Mouse (Mus musculus): ENCODE data around the gene Slc35g1. TPM values are rescaled to one million over a fixed set of nuclear protein-coding genes. Genes with fewer than 3 reads are reported as not detected.

Slc35g1 gene
- total and polyA plus RNA-seq, 3 experiments: 14.6 to 38.2 (median 21.7) TPM

GRCm38 (mm10) chr19:38352495-38353130, 43.2 kb upstream of the Slc35g1 start:
- no peak for TF ChIP-seq JUND (conservative IDR thresholded peaks at IDR 0.05; ENCODE audit: low read depth, low read length)
- no peak for TF ChIP-seq MAFK (IDR thresholded peaks at IDR 0.05; ENCODE audit: insufficient replicate concordance, low read length)
- no peak for TF ChIP-seq IRF4 (IDR thresholded peaks at IDR 0.05; ENCODE audit: low read depth, low read length)
- no peak for TF ChIP-seq MAZ (IDR thresholded peaks at IDR 0.05; ENCODE audit: low read depth, low read length)
- TF ChIP-seq CTCF (conservative IDR thresholded peaks at IDR 0.05 in 1 of 2, IDR thresholded peaks at IDR 0.05 in 1 of 2; ENCODE audit: low read depth in 2 of 2, low read length in 2 of 2): peak; percentile 48 to 79
- no peak for TF ChIP-seq ETS1 (conservative IDR thresholded peaks at IDR 0.05; ENCODE audit: low read depth, low read length)
- TF ChIP-seq SIN3A (IDR thresholded peaks at IDR 0.05; ENCODE audit: low read length): no peak
- no peak for TF ChIP-seq CHD2 (IDR thresholded peaks at IDR 0.05; ENCODE audit: low read length)
- no peak for TF ChIP-seq MEF2A (IDR thresholded peaks at IDR 0.05; ENCODE audit: borderline replicate concordance, low read depth, low read length)
- no peak for TF ChIP-seq EP300 (IDR thresholded peaks at IDR 0.05; ENCODE audit: low read length)
- no peak for TF ChIP-seq ZMIZ1 (IDR thresholded peaks at IDR 0.05; ENCODE audit: low read depth, low read length)
- TF ChIP-seq SMC3 (IDR thresholded peaks at IDR 0.05; ENCODE audit: low read depth, low read length): peak; percentile 68
- no peak for TF ChIP-seq GABPA (IDR thresholded peaks at IDR 0.05; ENCODE audit: insufficient replicate concordance, low read depth, low read length)
- no peak for TF ChIP-seq JUN (IDR thresholded peaks at IDR 0.05; ENCODE audit: insufficient read depth, low read depth, low read length)
- TF ChIP-seq HCFC1 (IDR thresholded peaks at IDR 0.05; ENCODE audit: low read depth, low read length): no peak
- TF ChIP-seq CHD1 (IDR thresholded peaks at IDR 0.05; ENCODE audit: low read depth, low read length): no peak
- no peak for TF ChIP-seq MXI1 (IDR thresholded peaks at IDR 0.05; ENCODE audit: low read depth, low read length)
- TF ChIP-seq NELFE (IDR thresholded peaks at IDR 0.05; ENCODE audit: low read depth, low read length): no peak
- TF ChIP-seq RAD21 (IDR thresholded peaks at IDR 0.05; ENCODE audit: low read depth, low read length): peak; percentile 76
- TF ChIP-seq TBP (conservative IDR thresholded peaks at IDR 0.05; ENCODE audit: low read depth, low read length): no peak
- TF ChIP-seq USF1 (IDR thresholded peaks at IDR 0.05; ENCODE audit: low read depth, low read length): no peak
- no peak for TF ChIP-seq MAX (IDR thresholded peaks at IDR 0.05; ENCODE audit: low read length)
- TF ChIP-seq BHLHE40 (IDR thresholded peaks at IDR 0.05; ENCODE audit: low read depth, low read length): no peak
- DNase-seq (ENCODE audit: extremely low read depth): peak; percentile 72

More at GRCm38 (mm10) chr19:38352495-38353130, 43.2 kb upstream of the Slc35g1 start:
- in situ Hi-C loops (cut with MboI; ENCODE audit: low pct_ligation_motif_present, low pct_unique_long_range_greater_than_20kb, low sequenced_read_pairs): loop anchor here (10.0 kb wide), 1 partner anchor 98 kb away; no protein-coding TSS in a partner anchor
- H3K27ac ChIP-seq (ENCODE audit: insufficient read depth, low read depth): no peak overlapping the region
- H3K79me2 ChIP-seq (replicated peaks; ENCODE audit: control insufficient read depth, extremely low read depth, insufficient read depth, poor library complexity, severe bottlenecking): no peaks in the 10 kb centered on the region
- dilution Hi-C loops (cut with MboI; ENCODE audit: extremely low pct_ligation_motif_present, extremely low pct_unique_long_range_greater_than_20kb, low sequenced_read_pairs): no loop called here
- no peaks in the 10 kb centered on the region for H3K9me3 ChIP-seq (replicated peaks; ENCODE audit: low read length)
- H3K4me2 ChIP-seq (ENCODE audit: insufficient read depth, low read depth, poor library complexity, severe bottlenecking): no peak overlapping the region
- no peaks in the 10 kb centered on the region for H3K36me3 ChIP-seq (replicated peaks in 1 of 2; ENCODE audit: control insufficient read depth in 1 of 2, insufficient read depth in 1 of 2, low read length in 1 of 2)
- H3K4me3 ChIP-seq (replicated peaks in 1 of 3; ENCODE audit: low read depth in 2 of 3, low read length in 2 of 3, poor library complexity in 1 of 3): no peak overlapping the region
- peaks cover 0 to 6% of the 10 kb centered on the region in 2 experiments; a peak in 1 of 4 replicates for H3K4me1 ChIP-seq (ENCODE audit: control insufficient read depth in 1 of 2, insufficient read depth in 2 of 2)
- no peaks in the 10 kb centered on the region for H3K27me3 ChIP-seq (replicated peaks)
- no peak overlapping the region for H3K9ac ChIP-seq (ENCODE audit: insufficient read depth, low read depth)
